Mouse (Mus musculus) heart, embryonic 10.5 days (tissue): ENCODE results near the gene Lrtm2. TPM values are rescaled to one million over a fixed set of nuclear protein-coding genes. Genes with fewer than 3 reads are reported as not detected.

Experiments used
- DNase-seq: peaks from one replicate; pipeline ENCODE4 v3.0.0-alpha.2; 2017; ENCODE audit warnings: low spot score
- H3K27ac ChIP-seq: fragments of 300-500 bp; sonication (generic); 2 replicates; pipeline ENCODE4 v1.5.1; 2016; ENCODE audit warnings: mild to moderate bottlenecking
- H3K27me3 ChIP-seq: fragments of 300-500 bp; sonication (generic); 2 replicates; pipeline ENCODE4 v1.6.1; 2016; ENCODE audit warnings: mild to moderate bottlenecking; ENCODE audit not compliant: poor library complexity, insufficient read depth, severe bottlenecking
- H3K36me3 ChIP-seq: fragments of 300-500 bp; sonication (generic); 2 replicates; pipeline ENCODE4 v1.6.1; 2016; ENCODE audit warnings: mild to moderate bottlenecking, moderate library complexity
- H3K4me1 ChIP-seq: fragments of 300-500 bp; sonication (generic); 2 replicates; pipeline ENCODE4 v1.6.1; 2016; ENCODE audit warnings: mild to moderate bottlenecking
- H3K4me3 ChIP-seq: fragments of 300-500 bp; sonication (generic); 2 replicates; pipeline ENCODE4 v1.5.1; 2016; ENCODE audit warnings: mild to moderate bottlenecking, moderate library complexity
- H3K9me3 ChIP-seq: fragments of 300-500 bp; sonication (generic); 2 replicates; pipeline ENCODE4 v1.6.1; 2016; ENCODE audit warnings: mild to moderate bottlenecking, moderate library complexity
- WGBS: fragments of 180-500 bp; shearing (Covaris S2); methylation state at CpG from one replicate; pipeline ENCODE4 v1.1.7; 2016; 5-methylcytosine and 5-hydroxymethylcytosine counted together
- polyA plus RNA-seq: library from polyadenylated mRNA; unstranded; fragments of >200 nt; fragmentation: Nextera tagmentation; extraction: Ambion mirVana; gene quantifications from 2 replicates; pipeline ENCODE4 v1.2.1, GENCODE M21; 2016

The Lrtm2 gene
- polyA plus RNA-seq, 1 experiment from 2014 or later: 0.11 TPM

DNA sequence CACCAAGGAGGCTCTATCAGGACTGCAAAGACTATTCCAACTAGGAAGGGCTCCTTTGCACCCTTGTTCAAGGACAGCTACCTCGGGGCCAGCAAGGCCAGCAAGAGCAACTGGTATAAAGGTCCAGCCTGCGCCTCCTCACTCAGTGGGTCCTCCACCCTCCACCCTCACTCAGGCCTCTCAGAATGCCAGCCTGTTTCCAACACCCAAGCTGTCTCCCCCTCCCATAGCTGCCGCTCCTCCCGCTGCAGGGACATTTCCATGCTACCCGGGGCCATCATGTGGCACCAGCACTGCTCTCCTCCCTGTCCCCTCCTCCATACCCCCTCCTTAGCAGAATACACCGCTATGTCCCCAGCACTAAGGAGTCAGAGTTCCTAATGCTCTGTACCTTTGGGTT lies 630 bp downstream of the Lrtm2 start:
- H3K4me3 ChIP-seq: peak overlapping the region; percentile 56
- DNase-seq: no peak
- H3K27me3 ChIP-seq: peaks cover 100% of the 10 kb centered on the region
- H3K4me1 ChIP-seq: peaks cover 57% of the 10 kb centered on the region
- no peaks in the 10 kb centered on the region for H3K9me3 ChIP-seq
- no peaks in the 10 kb centered on the region for H3K36me3 ChIP-seq
- H3K27ac ChIP-seq: no peak overlapping the region
- 13% methylated on average over 6 of the region's 6 CpGs for WGBS

GRCm38 (mm10) chr6:119329215-119329714 lies 1.3 kb downstream of the Lrtm2 start:
- no peaks in the 10 kb centered on the region for H3K9me3 ChIP-seq
- H3K27ac ChIP-seq: no peak overlapping the region
- H3K36me3 ChIP-seq: no peaks in the 10 kb centered on the region
- H3K4me3 ChIP-seq: peak overlapping the region; percentile 56
- WGBS: 4% methylated on average over 8 of the region's 8 CpGs
- H3K27me3 ChIP-seq: peaks cover 100% of the 10 kb centered on the region
- peaks cover 57% of the 10 kb centered on the region for H3K4me1 ChIP-seq
- DNase-seq: no peak

DNA sequence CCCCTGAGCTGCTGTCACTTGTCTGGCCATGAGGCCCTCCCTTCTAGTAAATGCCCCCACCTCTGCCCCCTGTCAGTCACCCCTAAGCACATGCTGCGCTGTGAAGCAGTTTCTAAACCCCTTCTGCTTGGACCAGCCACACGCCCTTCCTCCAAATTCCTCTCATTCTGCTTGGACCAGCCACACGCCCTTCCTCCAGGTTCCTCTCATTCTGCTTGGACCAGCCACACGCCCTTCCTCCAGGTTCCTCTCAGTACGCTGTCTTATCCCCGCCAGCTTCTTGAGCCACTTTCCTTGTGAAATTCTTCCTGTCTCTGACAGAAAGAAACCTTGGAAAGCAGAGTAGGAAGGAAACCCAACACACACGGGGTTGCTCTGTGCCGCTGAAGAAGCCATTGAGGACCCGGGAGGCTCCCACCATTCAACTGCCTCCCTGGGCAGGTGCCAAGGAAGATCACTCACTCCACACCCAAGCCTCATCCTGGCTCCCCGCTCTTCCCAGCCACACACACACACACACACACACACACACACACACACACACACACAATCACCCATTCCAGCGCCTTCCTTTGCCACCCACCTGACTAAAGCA lies 1.9 kb downstream of the Lrtm2 start:
- DNase-seq: no peak
- Histone ChIP-seq H3K4me3 (peak overlapping the region; percentile 56; the same call in 1 of the 2 replicates), H3K9me3 (no peaks in the 10 kb centered on the region), H3K27ac (no peak overlapping the region), H3K27me3 (peaks cover 100% of the 10 kb centered on the region), H3K36me3 (no peaks in the 10 kb centered on the region), H3K4me1 (peaks cover 52% of the 10 kb centered on the region)
- 8% methylated on average over 11 of the region's 11 CpGs for whole genome bisulfite sequencing

- WGBS: 7% methylated on average over 7 of the region's 7 CpGs
- Histone ChIP-seq H3K9me3 (no peaks in the 10 kb centered on the region), H3K27me3 (peaks cover 98% of the 10 kb centered on the region), H3K27ac (no peak overlapping the region), H3K36me3 (no peaks in the 10 kb centered on the region), H3K4me3 (no peak overlapping the region), H3K4me1 (peaks cover 42% of the 10 kb centered on the region)
- no peak for DNase-seq
Observed at GRCm38 (mm10) chr6:119326541-119326940, 4.0 kb downstream of the Lrtm2 start.

DNA sequence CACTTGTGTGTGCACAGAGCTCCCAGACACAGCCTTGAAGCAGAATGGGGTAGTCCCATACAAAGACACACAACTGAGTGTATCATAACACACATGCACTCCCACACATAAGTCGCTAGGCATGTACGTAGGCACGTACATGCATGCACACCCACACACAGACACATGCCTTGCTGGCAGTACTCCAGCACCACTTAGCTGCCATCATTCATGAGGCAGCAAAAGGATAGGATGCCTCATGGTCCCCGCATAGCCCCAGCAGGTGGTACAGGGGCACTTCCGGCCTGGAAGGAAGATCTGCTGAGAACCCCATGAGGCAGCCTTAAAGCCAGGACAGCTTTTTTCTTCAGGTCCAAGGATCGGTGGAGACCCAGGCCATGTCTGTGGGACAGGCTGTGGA lies 4.6 kb downstream of the Lrtm2 start:
- H3K4me3 ChIP-seq: no peak overlapping the region
- no peaks in the 10 kb centered on the region for H3K9me3 ChIP-seq
- WGBS: 63% methylated on average over 6 of the region's 6 CpGs
- DNase-seq: no peak
- H3K27ac ChIP-seq: no peak overlapping the region
- H3K4me1 ChIP-seq: peaks cover 37% of the 10 kb centered on the region
- H3K36me3 ChIP-seq: no peaks in the 10 kb centered on the region
- H3K27me3 ChIP-seq: peaks cover 98% of the 10 kb centered on the region

- peaks cover 90% of the 10 kb centered on the region for H3K27me3 ChIP-seq
- no peak overlapping the region for H3K4me3 ChIP-seq
- 50% methylated on average over 10 of the region's 10 CpGs for WGBS
Observed at GRCm38 (mm10) chr6:119324776-119325175, 5.8 kb downstream of the Lrtm2 start.

DNA sequence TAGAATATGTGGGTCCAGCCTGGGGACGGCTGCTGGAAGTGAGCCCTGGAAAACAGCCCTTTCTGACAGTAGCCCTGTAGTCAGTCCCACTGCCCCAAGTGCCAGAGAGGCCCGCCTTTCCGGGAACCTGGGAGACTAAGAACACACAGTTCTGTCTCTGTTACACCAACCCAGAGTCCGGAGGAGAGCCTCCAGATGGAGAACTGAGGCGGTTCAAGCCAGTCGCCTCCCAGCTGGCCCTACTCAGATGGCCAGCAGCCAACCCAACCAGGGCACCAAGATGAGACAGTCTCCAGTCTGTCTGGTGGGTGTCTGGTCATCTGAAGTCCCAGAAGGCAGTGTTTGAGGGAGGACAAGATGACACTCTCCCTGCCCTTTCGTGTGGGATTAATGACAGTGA lies 8.8 kb downstream of the Lrtm2 start:
- H3K36me3 ChIP-seq: no peaks in the 10 kb centered on the region
- H3K4me1 ChIP-seq: 0 out of 2 replicates have a peak, but pooled peaks cover 5% of the 10 kb centered on the region
- H3K9me3 ChIP-seq: no peaks in the 10 kb centered on the region
- H3K4me3 ChIP-seq: no peak overlapping the region
- H3K27ac ChIP-seq: no peak overlapping the region
- no peak for DNase-seq
- peaks cover 60% of the 10 kb centered on the region for H3K27me3 ChIP-seq
- WGBS: 76% methylated on average over 7 of the region's 7 CpGs

More at GRCm38 (mm10) chr6:119324776-119325175, 5.8 kb downstream of the Lrtm2 start:
- no peak for DNase-seq
- Histone ChIP-seq H3K27ac (no peak overlapping the region), H3K9me3 (no peaks in the 10 kb centered on the region), H3K4me1 (peaks cover 25% of the 10 kb centered on the region), H3K36me3 (no peaks in the 10 kb centered on the region)

DNA sequence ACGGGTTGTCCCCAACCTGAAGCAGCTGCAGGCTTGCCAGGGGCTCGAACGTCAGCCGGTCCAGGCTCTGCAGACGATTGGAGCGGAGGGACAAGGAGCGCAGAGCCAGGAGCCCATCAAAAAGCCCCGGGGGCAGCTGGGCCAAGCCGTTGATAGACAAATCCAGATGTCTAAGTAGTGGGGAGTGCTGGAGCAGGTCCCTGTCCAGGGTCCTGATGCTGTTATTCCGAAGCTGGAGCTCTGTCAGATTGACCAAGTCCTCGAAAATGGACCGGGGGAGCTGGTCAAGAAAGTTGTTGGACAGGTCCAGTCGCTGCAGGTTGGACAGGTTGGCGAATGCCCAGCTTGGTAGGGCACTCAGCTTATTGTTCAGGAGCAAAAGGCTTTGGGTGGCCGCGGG lies 10.1 kb downstream of the Lrtm2 start:
- 32% methylated on average over 16 of the region's 16 CpGs for WGBS
- H3K27me3 ChIP-seq: peaks cover 49% of the 10 kb centered on the region
- peaks cover 6% of the 10 kb centered on the region; the same call in 1 of the 2 replicates for H3K4me1 ChIP-seq

GRCm38 (mm10) chr6:119319358-119319757 lies 11.2 kb downstream of the Lrtm2 start:
- peaks cover 49% of the 10 kb centered on the region for H3K27me3 ChIP-seq
- H3K4me1 ChIP-seq: peaks cover 6% of the 10 kb centered on the region; the same call in 1 of the 2 replicates
- no peak overlapping the region for H3K27ac ChIP-seq
- no peaks in the 10 kb centered on the region for H3K36me3 ChIP-seq
- H3K4me3 ChIP-seq: no peak overlapping the region
- no peak for DNase-seq
- WGBS: 87% methylated on average over 2 of the region's 2 CpGs
- H3K9me3 ChIP-seq: no peaks in the 10 kb centered on the region

More for the DNA sequence above, 10.1 kb downstream of the Lrtm2 start:
- no peak overlapping the region for H3K4me3 ChIP-seq
- no peak overlapping the region for H3K27ac ChIP-seq
- no peaks in the 10 kb centered on the region for H3K9me3 ChIP-seq
- DNase-seq: no peak
- no peaks in the 10 kb centered on the region for H3K36me3 ChIP-seq

DNA sequence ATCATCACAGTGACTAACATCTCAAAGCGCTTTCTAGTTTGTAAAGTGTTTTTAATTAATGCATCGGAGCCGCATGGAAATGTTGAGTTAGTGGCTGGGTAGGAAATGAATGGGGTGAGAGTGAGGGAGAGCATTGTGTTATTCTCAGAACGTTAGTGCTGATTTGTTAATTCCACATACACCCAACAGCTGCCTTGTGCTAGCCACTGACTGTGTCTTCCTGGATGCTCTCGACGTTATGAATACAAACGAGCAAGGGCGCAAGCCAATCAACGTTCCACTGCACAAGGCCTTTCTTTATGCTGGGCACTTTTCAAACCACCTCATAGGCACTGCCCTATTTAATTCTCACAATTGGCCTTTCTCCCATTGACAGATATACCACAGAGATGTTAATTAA lies 11.8 kb downstream of the Lrtm2 start:
- WGBS: 82% methylated on average over 9 of the region's 9 CpGs
- Histone ChIP-seq H3K4me3 (no peak overlapping the region), H3K9me3 (no peaks in the 10 kb centered on the region), H3K27ac (no peak overlapping the region), H3K27me3 (peaks cover 46% of the 10 kb centered on the region), H3K4me1 (peaks cover 6% of the 10 kb centered on the region; the same call in 1 of the 2 replicates), H3K36me3 (no peaks in the 10 kb centered on the region)
- DNase-seq: no peak

- Histone ChIP-seq H3K27ac (no peak overlapping the region), H3K9me3 (no peaks in the 10 kb centered on the region), H3K36me3 (no peaks in the 10 kb centered on the region), H3K4me3 (no peak overlapping the region), H3K27me3 (peaks cover 22% of the 10 kb centered on the region), H3K4me1 (peaks cover 6% of the 10 kb centered on the region; the same call in 1 of the 2 replicates)
- DNase-seq: no peak
- 29% methylated on average over 7 of the region's 7 CpGs for WGBS
Observed at GRCm38 (mm10) chr6:119314751-119315476, 15.7 kb downstream of the Lrtm2 start.

GRCm38 (mm10) chr6:119313588-119314375 lies 16.8 kb downstream of the Lrtm2 start:
- Histone ChIP-seq H3K9me3 (no peaks in the 10 kb centered on the region), H3K36me3 (no peaks in the 10 kb centered on the region), H3K4me1 (peaks cover 6% of the 10 kb centered on the region; the same call in 1 of the 2 replicates), H3K27me3 (peaks cover 32% of the 10 kb centered on the region), H3K27ac (no peak overlapping the region), H3K4me3 (no peak overlapping the region)
- no peak for DNase-seq
- WGBS: 48% methylated on average over 14 of the region's 14 CpGs
